Mouse (Mus musculus): ENCODE results near the gene Nt5c3b. TPM values are rescaled to one million over a fixed set of nuclear protein-coding genes. Genes with fewer than 3 reads are reported as not detected.

Gene Nt5c3b
- 54.4 and 60.3 TPM in 2 replicates for total RNA-seq (2012; rRNA removed)
- total RNA-seq (2014; rRNA removed), result 50.1 and 54.2 TPM in 2 replicates
- polyA plus RNA-seq (2012; ENCODE audit: insufficient read length, low read depth), result 63.5 and 68.2 TPM in 2 replicates

- TF ChIP-seq MAZ (IDR thresholded peaks at IDR 0.05; ENCODE audit: low read depth, low read length), result no peak
- no peak for TF ChIP-seq NELFE (IDR thresholded peaks at IDR 0.05; ENCODE audit: low read depth, low read length)
- TF ChIP-seq IRF4 (IDR thresholded peaks at IDR 0.05; ENCODE audit: low read depth, low read length), result no peak
- no peak for TF ChIP-seq USF2 (conservative IDR thresholded peaks at IDR 0.05; ENCODE audit: low read depth, low read length)
- no peak for TF ChIP-seq POLR2A (IDR thresholded peaks at IDR 0.05; ENCODE audit: low read depth, low read length)
- TF ChIP-seq MAFK (IDR thresholded peaks at IDR 0.05; ENCODE audit: insufficient replicate concordance, low read length), result no peak
- TF ChIP-seq ETS1 (conservative IDR thresholded peaks at IDR 0.05; ENCODE audit: low read depth, low read length), result no peak
- TF ChIP-seq SIN3A (IDR thresholded peaks at IDR 0.05; ENCODE audit: low read length), result no peak
- TF ChIP-seq HCFC1 (IDR thresholded peaks at IDR 0.05; ENCODE audit: low read depth, low read length), result no peak
- TF ChIP-seq BHLHE40 (IDR thresholded peaks at IDR 0.05; ENCODE audit: low read depth, low read length), result no peak
- TF ChIP-seq ZC3H11A (IDR thresholded peaks at IDR 0.05; ENCODE audit: low read depth, low read length), result no peak
- Histone ChIP-seq H3K4me1 (ENCODE audit: control insufficient read depth in 1 of 2, insufficient read depth in 2 of 2) (peaks cover 12 to 24% of the 10 kb centered on the region in 2 experiments), H3K27ac (ENCODE audit: insufficient read depth, low read depth) (no peak within 1 kb of the TSS), H3K9ac (ENCODE audit: insufficient read depth, low read depth) (peak within 1 kb of the TSS; percentile 39), H3K36me3 (replicated peaks in 1 of 2; ENCODE audit: control insufficient read depth in 1 of 2, insufficient read depth in 1 of 2, low read length in 1 of 2) (peaks cover 4 to 21% of the 10 kb centered on the region in 2 experiments), H3K79me2 (replicated peaks; ENCODE audit: control insufficient read depth, extremely low read depth, insufficient read depth, poor library complexity, severe bottlenecking) (no peaks in the 10 kb centered on the region), H3K9me3 (replicated peaks; ENCODE audit: low read length) (no peaks in the 10 kb centered on the region), H3K4me3 (replicated peaks in 1 of 3; ENCODE audit: low read depth in 2 of 3, low read length in 2 of 3, poor library complexity in 1 of 3) (peak within 1 kb of the TSS; percentile 57 to 84 (median 71)), H3K27me3 (replicated peaks) (no peaks in the 10 kb centered on the region), H3K4me2 (ENCODE audit: insufficient read depth, low read depth, poor library complexity, severe bottlenecking) (peak within 1 kb of the TSS; percentile 65)
- in situ Hi-C loops (cut with MboI; ENCODE audit: low pct_ligation_motif_present, low pct_unique_long_range_greater_than_20kb, low sequenced_read_pairs), result no loop called here
- no peak for DNase-seq (ENCODE audit: extremely low read depth)
- dilution Hi-C loops (cut with MboI; ENCODE audit: extremely low pct_ligation_motif_present, extremely low pct_unique_long_range_greater_than_20kb, low sequenced_read_pairs), result no loop called here
Measured at GRCm38 (mm10) chr11:100441797-100442196, at the start of gene Nt5c3b, which contains the start of gene Klhl10. Gene Nt5c3b (minus strand): TSS chr11:100441808. Gene Klhl10 (plus strand): TSS chr11:100441917.

GRCm38 (mm10) chr11:100490951-100491350, 49.3 kb upstream of the Nt5c3b start:
- in situ Hi-C loops (cut with MboI; ENCODE audit: low pct_ligation_motif_present, low pct_unique_long_range_greater_than_20kb, low sequenced_read_pairs) (no loop called here), dilution Hi-C loops (cut with MboI; ENCODE audit: extremely low pct_ligation_motif_present, extremely low pct_unique_long_range_greater_than_20kb, low sequenced_read_pairs) (no loop called here)
- peak; percentile 40 for DNase-seq (ENCODE audit: extremely low read depth)
- H3K79me2 ChIP-seq (replicated peaks; ENCODE audit: control insufficient read depth, extremely low read depth, insufficient read depth, poor library complexity, severe bottlenecking), result no peaks in the 10 kb centered on the region; the same call in 1 of the 2 replicates
- no peak overlapping the region for H3K27ac ChIP-seq (ENCODE audit: insufficient read depth, low read depth)
- no peak overlapping the region for H3K4me2 ChIP-seq (ENCODE audit: insufficient read depth, low read depth, poor library complexity, severe bottlenecking)
- no peaks in the 10 kb centered on the region for H3K9me3 ChIP-seq (replicated peaks; ENCODE audit: low read length)
- TF ChIP-seq RAD21 (IDR thresholded peaks at IDR 0.05; ENCODE audit: low read depth, low read length), result peak; percentile 34
- TF ChIP-seq JUND (conservative IDR thresholded peaks at IDR 0.05; ENCODE audit: low read depth, low read length), result no peak
- no peak for TF ChIP-seq CHD2 (IDR thresholded peaks at IDR 0.05; ENCODE audit: low read length)
- peak; percentile 62 for TF ChIP-seq SMC3 (IDR thresholded peaks at IDR 0.05; ENCODE audit: low read depth, low read length)
- TF ChIP-seq CTCF (conservative IDR thresholded peaks at IDR 0.05 in 1 of 2, IDR thresholded peaks at IDR 0.05 in 1 of 2; ENCODE audit: low read depth in 2 of 2, low read length in 2 of 2), result peak in 1 of 2 experiments; percentile 85; a peak in 3 of 4 replicates
- 0 out of 2 replicates have a peak, but pooled peaks have one; percentile 18 for TF ChIP-seq MXI1 (IDR thresholded peaks at IDR 0.05; ENCODE audit: low read depth, low read length)
- peak; percentile 50; the same call in 1 of the 2 replicates for TF ChIP-seq NELFE (IDR thresholded peaks at IDR 0.05; ENCODE audit: low read depth, low read length)
- no peak for TF ChIP-seq JUN (IDR thresholded peaks at IDR 0.05; ENCODE audit: insufficient read depth, low read depth, low read length)
- TF ChIP-seq MYC (IDR thresholded peaks at IDR 0.05; ENCODE audit: low read depth, low read length), result peak; percentile 93
- H3K4me3 ChIP-seq (replicated peaks in 1 of 3; ENCODE audit: low read depth in 2 of 3, low read length in 2 of 3, poor library complexity in 1 of 3), result no peak overlapping the region
- no peaks in the 10 kb centered on the region for H3K27me3 ChIP-seq (replicated peaks)
- H3K4me1 ChIP-seq (ENCODE audit: control insufficient read depth in 1 of 2, insufficient read depth in 2 of 2), result no peaks in the 10 kb centered on the region
- no peak overlapping the region for H3K9ac ChIP-seq (ENCODE audit: insufficient read depth, low read depth)
- H3K36me3 ChIP-seq (replicated peaks in 1 of 2; ENCODE audit: control insufficient read depth in 1 of 2, insufficient read depth in 1 of 2, low read length in 1 of 2), result peaks cover 82 to 94% of the 10 kb centered on the region in 2 experiments
